Mouse (Mus musculus) layer of hippocampus, adult 9-10 months (tissue): ENCODE measurements around the gene Tjp1.

Experiments used
- DNase-seq: peaks from one replicate; pipeline ENCODE4 v3.0.0; 2022; ENCODE audit warnings: low spot score

Tjp1 gene

DNA sequence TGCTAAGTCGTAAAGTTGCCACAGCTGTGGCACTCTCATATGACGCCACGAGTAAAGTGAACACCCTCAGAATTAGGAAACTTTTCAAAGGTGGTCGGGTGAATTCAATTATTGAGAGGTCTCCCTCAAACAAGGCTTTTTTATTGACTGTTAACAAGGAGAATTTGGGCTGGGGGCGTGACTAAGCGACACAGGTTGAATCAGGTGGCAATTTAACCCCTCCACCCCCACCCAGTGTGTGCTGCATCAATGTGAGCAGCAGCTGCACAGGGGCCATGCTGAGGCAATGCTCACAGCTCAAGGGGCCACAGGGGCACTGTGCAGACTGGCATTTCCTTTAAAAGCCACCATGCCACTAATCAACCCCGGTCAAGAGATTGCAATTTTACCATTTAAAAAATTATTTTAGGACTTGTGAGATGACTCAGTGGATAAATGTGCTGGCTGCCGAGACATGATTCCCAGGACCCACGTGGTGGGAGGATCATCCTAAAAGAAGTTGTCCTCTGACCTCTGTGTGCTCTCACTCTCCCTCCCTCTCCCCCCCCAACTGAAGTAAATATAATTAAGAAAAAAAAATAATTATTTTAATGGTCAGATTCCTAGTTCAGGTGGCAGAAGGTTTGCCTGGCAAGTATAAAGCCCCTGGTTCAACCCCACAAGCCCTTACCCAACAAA lies 96.4 kb downstream of the Tjp1 start:
- DNase-seq: no peak

DNA sequence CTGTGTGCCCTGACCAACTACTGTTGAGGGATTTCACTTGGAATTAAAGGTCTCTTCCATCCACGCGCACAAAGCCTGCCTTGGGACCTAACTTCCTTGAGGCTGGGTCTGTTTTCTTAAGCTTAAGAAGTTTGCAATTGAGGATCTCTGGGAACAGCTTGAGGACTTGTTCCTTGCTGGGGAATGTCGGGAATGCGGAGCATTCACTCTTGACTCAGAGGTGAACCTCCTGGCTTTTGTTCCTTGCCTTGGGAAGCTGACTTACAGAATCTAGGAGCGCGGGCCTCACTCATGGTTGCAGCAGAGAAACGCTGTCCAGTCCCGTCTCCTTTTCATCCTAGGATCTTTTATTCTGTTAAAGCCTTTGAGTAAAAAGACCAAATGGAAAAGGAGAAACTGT lies 97.2 kb downstream of the Tjp1 start:
- no peak for DNase-seq

DNA sequence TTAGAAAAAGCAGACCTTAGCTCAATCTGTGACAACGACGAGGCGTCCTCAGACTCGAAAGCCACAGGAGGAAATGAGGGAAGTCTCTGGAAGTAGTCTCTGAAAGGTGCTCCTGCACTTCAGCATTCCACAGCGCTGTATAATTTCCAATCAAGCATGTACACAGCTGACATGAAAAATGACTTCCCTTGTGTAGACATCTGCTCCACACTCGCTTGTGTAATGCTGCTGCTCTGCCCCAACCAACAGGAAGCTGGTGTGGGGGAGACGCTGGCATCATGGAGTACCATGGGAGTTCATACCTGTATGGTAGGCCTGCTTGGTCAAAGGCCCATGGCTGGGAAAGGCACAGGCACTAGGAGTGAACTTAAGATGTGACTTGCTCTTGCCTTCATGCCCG lies 103.1 kb downstream of the Tjp1 start:
- DNase-seq: no peak

DNA sequence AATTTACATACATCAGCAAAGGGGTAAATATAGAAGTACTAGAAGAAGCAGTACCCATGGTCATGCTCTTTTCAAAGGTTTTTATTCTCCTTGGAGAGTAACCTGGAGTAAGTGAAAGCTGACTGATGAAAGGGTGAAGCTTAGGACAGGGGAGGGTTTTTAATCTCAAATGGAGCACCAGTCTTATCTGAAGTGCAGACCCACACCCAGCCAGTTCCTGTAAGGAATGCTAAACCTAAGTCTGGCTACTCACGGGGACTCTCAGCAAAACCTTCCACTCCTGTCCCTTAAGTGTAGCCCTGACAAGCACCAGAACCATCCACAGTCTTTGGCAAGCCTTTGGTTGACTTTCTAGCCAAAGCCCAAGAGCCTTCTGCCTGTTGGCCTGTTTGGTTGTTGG lies 105.1 kb downstream of the Tjp1 start:
- DNase-seq: no peak

DNA sequence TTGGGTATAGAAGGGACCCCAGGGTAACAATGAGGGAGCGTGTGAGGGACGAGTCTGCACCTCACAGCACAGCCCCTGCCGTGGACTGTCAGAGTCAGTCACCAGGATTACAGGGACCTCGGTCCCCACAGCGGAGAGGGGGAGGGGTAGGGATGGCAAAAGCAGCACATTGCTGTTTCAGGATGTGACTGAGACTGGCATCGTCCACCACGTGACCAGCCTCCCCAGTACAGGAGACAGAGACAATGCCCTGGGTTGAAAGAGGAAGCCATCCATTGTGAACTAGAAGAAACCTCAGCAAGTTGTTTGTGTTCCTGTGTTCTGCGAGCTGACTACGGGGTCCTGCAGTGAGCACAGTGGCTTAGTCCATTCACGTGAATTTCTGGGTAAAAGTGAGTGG lies 106.1 kb downstream of the Tjp1 start:
- no peak for DNase-seq

DNA sequence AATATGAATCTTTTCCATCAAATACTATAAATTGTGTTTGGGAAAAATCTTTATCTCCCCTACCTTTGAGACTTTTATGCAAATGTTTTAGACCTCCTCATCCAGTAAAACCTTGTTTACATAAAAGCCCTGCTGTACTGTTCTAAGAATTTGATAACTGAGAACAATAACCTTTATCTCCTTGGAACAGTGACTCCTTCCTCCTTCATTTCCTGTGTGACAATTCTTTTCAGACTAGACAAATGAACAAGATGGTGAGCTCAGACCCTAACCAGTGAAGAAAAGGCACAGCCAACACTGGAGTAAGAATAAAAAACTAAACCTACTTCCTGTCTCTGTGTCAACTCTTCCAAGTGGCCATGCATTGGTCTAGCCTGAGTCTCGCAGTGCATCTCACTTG lies 107.7 kb downstream of the Tjp1 start:
- DNase-seq: no peak

DNA sequence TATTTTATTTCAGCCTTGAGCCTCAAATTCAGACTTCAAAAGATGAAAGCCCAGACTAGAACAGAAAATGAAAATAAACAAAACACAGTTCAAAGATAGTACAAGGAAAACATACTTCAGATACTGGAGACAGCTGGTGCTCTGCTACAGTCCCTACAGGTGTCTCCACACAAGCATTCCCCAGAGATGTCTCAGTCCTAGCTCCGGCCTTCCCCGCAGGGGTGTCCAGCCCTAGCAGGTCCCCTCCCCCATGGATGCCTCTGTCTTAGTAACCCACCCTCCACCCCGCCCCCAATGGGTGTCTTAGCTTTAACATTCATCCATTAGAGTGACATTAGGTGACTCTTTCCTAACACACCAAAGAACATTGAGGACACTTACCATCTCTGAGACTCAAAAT lies 108.6 kb downstream of the Tjp1 start:
- DNase-seq: no peak

DNA sequence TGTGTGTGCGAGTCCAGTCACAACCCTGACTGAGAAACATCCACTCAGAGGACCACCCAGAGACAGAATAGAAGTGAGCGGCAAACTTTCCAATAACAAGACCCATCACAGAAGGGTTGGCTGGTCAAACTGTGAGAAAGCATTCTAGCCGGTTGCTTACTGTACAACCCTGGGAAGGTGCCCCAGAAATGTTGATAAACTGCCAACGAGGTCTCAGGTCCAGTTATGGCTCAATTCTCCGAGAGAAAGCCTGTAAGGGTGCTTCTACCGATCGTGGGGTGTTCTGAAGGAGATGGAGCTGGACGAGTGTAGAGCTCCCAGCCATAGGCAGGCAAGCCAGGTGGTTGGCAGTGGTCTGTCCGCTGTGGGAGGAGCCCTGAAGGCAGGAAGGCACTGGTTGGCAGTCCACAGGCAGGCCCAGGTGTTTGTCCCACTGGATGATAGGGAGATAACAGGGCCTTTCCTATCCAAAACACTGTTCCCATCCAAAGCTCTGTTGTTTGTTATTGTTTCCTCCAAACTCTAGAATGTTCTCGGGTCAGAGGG lies 109.1 kb downstream of the Tjp1 start:
- no peak for DNase-seq

DNA sequence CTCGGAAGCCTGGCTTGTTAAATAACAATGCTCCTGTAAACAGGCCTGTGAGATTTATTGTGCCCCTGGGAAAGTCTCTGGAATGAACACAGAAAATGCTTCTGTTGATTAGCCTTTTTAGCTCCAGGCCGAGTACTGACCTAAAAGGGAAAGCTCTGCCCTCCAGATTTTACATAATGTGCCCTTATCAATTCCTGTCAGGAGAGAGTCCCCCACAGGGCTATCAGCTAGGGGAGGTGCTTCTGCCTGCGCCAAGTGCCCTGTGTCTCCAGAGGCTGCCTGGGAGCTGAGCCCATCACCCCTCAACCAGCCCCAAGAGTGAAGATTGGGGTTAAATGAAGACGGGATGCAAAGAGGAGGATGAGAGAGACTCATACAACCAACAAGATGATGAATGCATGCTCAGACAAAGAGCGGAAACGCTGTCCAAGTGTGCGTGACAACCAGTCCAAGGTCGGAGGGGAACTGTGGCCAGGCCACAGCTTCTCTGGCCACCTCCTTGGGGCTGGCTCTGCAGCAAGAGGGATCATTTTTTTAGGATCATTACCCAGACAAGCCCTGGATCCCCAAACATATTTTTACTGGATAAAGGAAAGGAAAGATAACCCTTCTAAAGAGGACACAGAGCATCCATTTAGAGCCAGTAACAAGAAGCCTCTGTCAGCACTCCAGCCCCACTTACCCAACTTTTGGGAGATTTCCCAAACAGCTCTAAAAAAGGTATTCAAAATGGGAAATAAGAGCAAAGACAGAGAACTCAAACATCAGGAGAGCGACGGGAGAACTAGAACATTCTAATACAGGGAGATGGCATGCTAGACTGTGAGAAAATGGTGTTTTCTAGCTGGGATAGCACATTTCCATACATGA lies 110.1 kb downstream of the Tjp1 start:
- DNase-seq: no peak

DNA sequence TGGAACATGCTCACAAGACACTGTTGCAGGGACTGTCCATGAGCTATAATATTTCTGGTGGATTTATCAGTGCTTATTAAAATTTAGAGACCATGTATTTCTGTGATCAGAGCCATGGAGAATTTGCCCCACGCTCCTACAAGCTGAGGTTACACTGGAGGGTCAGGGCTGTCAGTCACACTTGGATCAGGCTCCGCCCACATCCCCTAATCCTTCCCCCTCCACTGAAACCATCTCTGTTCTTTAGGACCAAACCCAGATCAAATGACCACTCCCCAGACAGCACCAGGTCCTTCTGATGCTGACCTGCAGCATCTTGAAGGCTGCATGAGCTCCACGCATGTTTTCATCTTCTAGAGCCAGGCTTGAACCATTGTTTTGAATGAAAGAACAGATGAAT lies 111.1 kb downstream of the Tjp1 start:
- DNase-seq: no peak

DNA sequence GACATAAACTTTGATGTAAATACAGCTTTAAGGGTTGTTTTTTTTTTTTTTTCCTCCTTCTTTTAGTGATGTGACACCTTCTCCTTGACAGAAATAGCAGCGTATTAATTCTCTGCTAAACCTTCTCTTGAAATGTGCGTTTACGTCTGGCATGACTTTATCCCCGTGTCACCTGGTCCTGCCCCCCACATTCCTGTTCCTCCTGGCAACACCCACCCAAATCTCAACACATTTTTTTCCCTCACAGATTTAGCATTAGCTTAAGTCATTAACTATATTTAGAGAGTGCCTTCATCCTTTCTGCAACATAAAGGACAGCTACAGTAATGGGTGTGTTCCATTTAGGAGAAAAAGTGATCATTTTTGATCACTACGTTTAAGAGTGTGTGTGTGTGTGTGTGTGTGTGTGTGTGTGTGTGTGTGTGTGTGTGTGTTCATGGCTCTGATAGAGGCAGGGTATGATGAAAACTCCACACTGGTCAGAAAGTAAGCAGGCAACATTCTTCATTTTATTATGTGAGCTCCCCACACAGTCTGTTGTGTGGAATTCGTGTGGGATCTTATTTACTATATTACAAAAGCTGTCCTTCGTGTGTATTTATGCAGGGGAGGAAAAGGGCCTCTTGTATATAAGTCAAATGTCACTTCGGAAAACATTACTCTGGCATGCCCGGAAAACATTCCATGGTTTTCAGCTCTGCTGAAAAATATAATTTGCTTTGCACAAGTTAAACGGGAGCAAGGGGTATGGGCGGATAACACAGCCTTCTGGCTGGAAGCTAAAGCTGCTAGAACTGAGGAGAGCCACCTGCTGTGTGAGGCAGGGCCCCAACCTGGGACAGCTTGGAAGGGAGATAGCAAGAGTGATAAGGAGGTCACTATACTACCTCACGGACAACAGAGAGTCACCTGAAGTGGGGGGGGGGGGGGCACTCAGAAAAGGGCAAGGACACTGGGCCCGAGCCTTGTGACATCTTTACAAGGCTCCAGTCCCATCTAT lies 113.3 kb downstream of the Tjp1 start:
- no peak for DNase-seq

DNA sequence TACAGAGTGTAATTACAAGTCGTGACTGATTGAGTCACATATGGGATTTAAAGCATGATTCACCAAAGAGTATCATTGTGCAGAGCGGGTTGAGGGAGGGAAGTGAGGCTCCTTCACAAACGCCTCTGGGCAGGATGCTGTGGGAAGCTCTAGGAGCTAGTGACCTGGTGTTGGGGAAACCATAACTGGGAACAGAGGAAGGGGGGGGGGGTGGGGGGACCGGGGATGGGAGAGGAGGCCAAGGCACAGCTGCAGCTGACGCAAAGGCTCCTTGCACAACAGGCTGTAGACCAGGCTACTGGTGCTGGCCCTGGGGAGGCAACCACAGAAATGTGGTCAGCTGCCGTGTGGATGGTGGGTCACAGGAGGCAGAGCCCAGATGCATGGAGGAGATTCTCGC lies 116.9 kb downstream of the Tjp1 start:
- DNase-seq: no peak

DNA sequence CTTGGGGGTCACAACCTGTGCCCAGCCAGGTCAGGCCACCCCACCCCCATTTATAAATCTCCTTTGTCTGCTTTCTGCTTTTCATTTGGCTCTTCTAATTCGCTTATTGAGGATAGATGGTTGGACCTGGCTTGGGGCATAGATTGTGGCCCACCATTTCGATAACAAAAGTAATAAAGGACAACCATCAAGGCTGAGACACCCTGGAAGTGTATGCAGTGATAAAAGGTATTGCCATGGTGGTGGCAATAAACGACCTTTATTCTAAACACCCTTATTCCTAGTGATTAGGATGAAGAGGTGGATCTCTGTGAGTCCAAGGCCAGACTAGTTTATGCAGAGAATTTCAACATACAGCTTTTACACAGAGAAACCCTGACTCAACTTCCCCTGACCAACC lies 121.2 kb downstream of the Tjp1 start:
- no peak for DNase-seq

DNA sequence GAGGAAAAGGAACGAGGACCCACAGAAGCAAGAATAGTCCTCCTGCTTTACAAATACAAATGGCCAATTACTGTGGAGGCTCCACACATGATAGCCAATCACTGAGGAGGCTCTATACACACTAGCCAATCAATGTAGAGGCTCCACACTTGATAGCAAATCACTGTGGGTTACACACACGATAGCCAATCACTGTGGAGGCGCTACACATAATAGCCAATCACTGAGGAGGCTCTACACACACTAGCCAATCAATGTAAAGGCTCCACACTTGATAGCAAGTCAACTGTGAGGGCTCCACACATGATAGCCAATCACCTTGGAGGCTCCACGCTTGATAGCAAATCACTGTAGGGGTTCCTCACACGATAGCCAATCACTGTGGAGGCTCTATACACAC lies 125.1 kb downstream of the Tjp1 start:
- DNase-seq: no peak

DNA sequence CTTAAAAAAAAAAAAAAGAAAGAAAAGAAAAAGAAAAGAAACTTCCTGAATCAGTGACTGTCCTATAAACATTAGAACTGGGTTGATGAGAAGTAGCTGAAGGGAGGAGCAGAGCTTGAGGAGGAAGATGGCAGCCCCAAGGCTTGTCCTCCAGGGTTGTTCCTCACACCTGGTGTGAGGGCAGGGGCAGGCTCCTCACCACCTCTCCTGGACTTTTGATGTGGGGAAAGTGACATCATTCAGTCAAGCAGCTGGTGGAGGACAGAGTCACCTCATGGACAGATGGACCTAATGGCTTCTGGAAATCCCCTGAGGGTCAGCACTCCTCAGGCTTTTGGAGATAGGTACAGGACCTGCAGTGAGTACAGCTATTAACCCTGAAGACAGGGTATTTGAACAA lies 126.0 kb downstream of the Tjp1 start:
- no peak for DNase-seq

DNA sequence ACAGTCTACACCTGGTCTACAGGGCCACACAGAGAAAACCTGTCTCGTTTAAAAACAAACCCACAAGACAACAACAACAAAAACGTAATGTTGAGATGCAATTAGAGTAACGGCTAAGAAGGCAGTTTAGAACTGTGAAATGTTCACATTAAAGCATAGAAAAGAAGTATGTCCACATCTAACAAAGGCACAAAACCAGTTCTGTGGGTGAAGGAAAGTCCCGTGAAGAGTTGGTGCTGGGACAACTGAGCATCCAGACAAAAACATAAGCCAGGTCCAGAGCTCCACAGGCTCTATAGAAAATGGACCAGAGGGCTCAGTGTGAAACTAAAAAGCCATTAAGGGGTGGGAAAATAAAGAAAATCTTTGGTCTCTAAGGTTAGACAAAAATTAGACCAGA lies 131.7 kb downstream of the Tjp1 start:
- no peak for DNase-seq

DNA sequence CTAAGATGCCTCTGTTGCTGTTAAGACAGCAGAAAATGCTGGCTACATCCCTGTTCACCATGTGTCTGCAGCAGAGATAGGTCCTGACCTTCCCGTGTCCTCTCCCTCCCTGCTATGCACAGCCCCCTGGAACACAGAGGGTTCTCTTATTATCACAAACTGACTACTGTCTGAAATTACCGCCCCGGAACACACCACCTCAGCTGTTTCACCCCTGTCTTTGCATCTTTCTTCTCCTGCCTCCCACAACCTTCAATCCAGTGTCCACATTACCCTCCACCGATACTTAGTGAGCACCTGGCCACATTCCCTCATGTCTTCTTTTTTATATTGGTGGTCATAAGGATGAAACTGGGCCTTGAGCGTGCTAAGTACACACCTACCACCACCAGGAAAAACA lies 132.4 kb downstream of the Tjp1 start:
- DNase-seq: no peak

DNA sequence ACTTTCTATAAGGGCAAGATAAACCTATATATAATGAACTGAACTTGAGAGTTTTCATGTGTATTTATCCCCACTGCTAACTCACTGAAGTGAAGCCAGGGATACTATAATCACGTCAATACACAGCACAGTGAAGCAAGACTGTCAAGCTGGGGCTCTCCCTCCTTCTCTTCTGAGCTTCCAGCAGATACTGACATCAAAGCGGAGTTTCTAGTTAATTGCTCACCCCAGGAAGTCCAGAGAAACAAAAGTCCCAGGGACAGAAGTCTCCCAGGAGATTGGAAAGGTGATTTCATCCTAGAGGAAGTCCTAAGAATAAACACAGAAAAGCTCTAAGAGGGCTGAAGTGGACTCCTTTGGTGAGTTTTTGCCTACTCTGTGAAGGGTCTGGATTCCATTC lies 132.9 kb downstream of the Tjp1 start:
- DNase-seq: no peak

DNA sequence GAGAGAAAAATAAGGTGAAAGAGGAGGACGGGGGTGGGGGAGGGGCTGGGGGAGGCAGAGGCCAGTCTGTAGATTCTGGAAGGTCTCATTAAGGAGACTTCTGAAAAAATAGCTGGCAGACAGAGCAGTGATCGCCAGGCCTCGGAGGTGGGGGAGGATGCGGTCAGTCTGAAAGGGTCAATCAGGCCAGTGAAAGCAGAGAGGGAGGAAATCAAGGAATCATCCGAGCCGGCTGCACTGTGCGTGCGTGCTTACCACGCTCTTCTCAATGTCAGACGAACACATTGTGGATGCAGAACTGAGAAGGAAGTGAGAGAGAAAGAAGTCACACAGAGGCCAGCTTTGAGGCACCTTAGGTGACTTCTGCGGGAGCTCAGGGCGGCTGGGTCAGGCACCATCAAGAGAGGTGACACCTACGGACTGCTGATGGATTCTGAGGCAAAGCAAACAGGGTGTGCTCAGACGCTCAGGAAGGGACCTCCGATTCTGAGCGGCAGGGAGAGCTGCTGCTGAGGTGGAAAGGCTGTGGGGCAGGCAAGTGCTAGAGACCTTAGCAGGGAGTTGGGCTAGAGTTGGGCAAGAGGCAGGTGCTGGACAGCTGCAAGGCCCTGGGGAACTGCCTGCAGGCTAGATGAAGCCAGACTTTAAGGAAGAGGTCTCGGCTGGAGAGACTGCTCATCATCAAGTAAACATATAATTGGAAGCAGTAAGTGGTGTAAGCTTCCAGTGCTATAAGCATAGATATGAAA lies 133.7 kb downstream of the Tjp1 start:
- DNase-seq: no peak

DNA sequence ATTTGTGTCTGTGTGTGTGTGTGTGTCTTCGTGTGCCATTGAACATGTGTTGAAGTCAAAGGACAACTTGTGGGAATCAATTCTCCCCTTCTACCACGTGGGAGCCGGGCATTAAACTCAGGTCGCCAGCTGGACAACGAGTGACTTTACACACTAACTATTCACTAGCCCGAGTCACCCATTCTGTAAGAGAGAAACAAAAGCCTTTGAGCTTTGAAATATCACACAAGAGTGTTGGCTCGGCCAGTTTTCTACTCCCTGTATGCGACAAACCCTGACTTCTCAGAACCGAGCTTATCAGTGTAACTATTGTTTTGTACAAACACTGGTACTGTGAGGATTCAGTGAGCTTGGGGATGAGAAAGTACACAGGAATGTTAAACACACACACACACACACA lies 134.6 kb downstream of the Tjp1 start:
- no peak for DNase-seq

DNA sequence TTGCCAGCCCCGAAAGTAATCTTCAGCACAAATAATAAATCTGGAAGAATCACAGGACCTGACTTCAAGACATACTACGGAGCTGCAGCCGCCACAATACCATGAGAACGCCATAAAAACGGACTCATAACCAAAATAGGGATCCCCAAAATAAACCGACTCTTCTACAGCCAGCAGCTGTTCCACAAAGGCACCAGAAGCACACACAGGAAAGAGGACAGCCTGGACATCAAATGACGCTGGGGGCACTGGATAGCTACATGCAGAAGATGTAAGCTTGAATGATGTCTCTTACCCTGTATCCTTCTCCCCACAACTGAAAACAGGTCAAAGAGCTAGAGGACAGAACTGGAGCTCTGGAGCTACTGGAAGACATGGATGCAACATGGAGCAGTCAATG lies 138.0 kb downstream of the Tjp1 start:
- no peak for DNase-seq
